Mouse (Mus musculus) hindbrain, embryonic 14.5 days (tissue): Measurements from ENCODE around the gene Dcxr. TPM values are rescaled to one million over a fixed set of nuclear protein-coding genes. Genes with fewer than 3 reads are reported as not detected.

Experiments
- polyA plus RNA-seq: library from polyadenylated mRNA; unstranded; fragments of >200 nt; fragmentation: Nextera tagmentation; extraction: Ambion mirVana; gene quantifications from 2 replicates; pipeline ENCODE4 v1.2.1, GENCODE M21; 2014

Gene Dcxr
- polyA plus RNA-seq, 1 experiment from 2014 or later: 13.7 TPM

Other genes starting within 250 kb of the Dcxr start
- 131 and 132 TPM in 2 replicates for gene Mrpl12, start 242.7 kb downstream of the Dcxr start, polyA plus RNA-seq
- gene Slc25a10, start 235.4 kb downstream of the Dcxr start, polyA plus RNA-seq: 28.5 and 29.8 TPM in 2 replicates
- gene Gcgr, start 196.6 kb downstream of the Dcxr start, polyA plus RNA-seq: 0.27 and 0.32 TPM in 2 replicates
- gene Mcrip1, start 177.6 kb downstream of the Dcxr start, polyA plus RNA-seq: 248 and 261 TPM in 2 replicates
- gene Ppp1r27, start 176.1 kb downstream of the Dcxr start, polyA plus RNA-seq: 0.29 TPM in 1 of 2 replicates, not detected in the other
- gene P4hb, start 154.0 kb downstream of the Dcxr start, polyA plus RNA-seq: 295 and 326 TPM in 2 replicates
- gene Arhgdia, start 145.7 kb downstream of the Dcxr start, polyA plus RNA-seq: 435 and 490 TPM in 2 replicates
- gene Alyref, start 128.9 kb downstream of the Dcxr start, polyA plus RNA-seq: 237 and 252 TPM in 2 replicates
- gene Anapc11, start 128.9 kb downstream of the Dcxr start, polyA plus RNA-seq: 227 and 229 TPM in 2 replicates
- gene Npb, start 118.8 kb downstream of the Dcxr start, polyA plus RNA-seq: 0.83 and 1.5 TPM in 2 replicates
- 173 and 181 TPM in 2 replicates for gene Pcyt2, start 109.3 kb downstream of the Dcxr start, polyA plus RNA-seq
- 35.5 and 37.0 TPM in 2 replicates for gene Sirt7, start 102.0 kb downstream of the Dcxr start, polyA plus RNA-seq
- 35.4 and 37.8 TPM in 2 replicates for gene Mafg, start 93.7 kb downstream of the Dcxr start, polyA plus RNA-seq
- 16.8 and 17.9 TPM in 2 replicates for gene Pycr1, start 83.5 kb downstream of the Dcxr start, polyA plus RNA-seq
- 1.1 and 1.4 TPM in 2 replicates for gene Myadml2, start 79.1 kb downstream of the Dcxr start, polyA plus RNA-seq
- 2.2 and 3.5 TPM in 2 replicates for gene Notum, start 66.1 kb downstream of the Dcxr start, polyA plus RNA-seq
- 123 and 136 TPM in 2 replicates for gene Aspscr1, start 54.3 kb downstream of the Dcxr start, polyA plus RNA-seq
- gene Cenpx, start 13.5 kb downstream of the Dcxr start, polyA plus RNA-seq: 95.7 and 106 TPM in 2 replicates
- gene Lrrc45, start 13.4 kb downstream of the Dcxr start, polyA plus RNA-seq: 52.7 and 56.5 TPM in 2 replicates
- 124 and 134 TPM in 2 replicates for gene Rac3, start 5.8 kb downstream of the Dcxr start, polyA plus RNA-seq
- gene Cbr2, start 4.8 kb upstream of the Dcxr start, polyA plus RNA-seq: 0.64 and 0.90 TPM in 2 replicates
- 1.8 and 2.2 TPM in 2 replicates for gene Hmga1b, start 35.5 kb upstream of the Dcxr start, polyA plus RNA-seq
- gene Rfng, start 56.9 kb upstream of the Dcxr start, polyA plus RNA-seq: 86.1 and 87.0 TPM in 2 replicates
- 288 and 307 TPM in 2 replicates for gene Gps1, start 57.0 kb upstream of the Dcxr start, polyA plus RNA-seq
- gene Dus1l, start 69.1 kb upstream of the Dcxr start, polyA plus RNA-seq: 43.8 and 43.9 TPM in 2 replicates
- 119 and 135 TPM in 2 replicates for gene Fasn, start 97.3 kb upstream of the Dcxr start, polyA plus RNA-seq
- 5.0 and 5.2 TPM in 2 replicates for gene Ccdc57, start 205.6 kb upstream of the Dcxr start, polyA plus RNA-seq
- 4.2 and 4.4 TPM in 2 replicates for gene Slc16a3, start 221.2 kb upstream of the Dcxr start, polyA plus RNA-seq